Mouse (Mus musculus) liver, adult 2 months (tissue): Measurements from ENCODE around the gene Cdkn1b.

Experiments used
- CTCF ChIP-seq: fragments of 200-500 bp; IDR thresholded peaks from 2 replicates; pipeline ENCODE4 v1.5.1; 2011; ENCODE audit warnings: low read depth, low read length, control low read depth
- POLR2A ChIP-seq: fragments of 200-500 bp; IDR thresholded peaks from 2 replicates; pipeline ENCODE4 v1.6.1; 2011; ENCODE audit warnings: low read length, control low read depth; ENCODE audit not compliant: insufficient read depth; ENCODE audit errors: extremely low read depth

DNA sequence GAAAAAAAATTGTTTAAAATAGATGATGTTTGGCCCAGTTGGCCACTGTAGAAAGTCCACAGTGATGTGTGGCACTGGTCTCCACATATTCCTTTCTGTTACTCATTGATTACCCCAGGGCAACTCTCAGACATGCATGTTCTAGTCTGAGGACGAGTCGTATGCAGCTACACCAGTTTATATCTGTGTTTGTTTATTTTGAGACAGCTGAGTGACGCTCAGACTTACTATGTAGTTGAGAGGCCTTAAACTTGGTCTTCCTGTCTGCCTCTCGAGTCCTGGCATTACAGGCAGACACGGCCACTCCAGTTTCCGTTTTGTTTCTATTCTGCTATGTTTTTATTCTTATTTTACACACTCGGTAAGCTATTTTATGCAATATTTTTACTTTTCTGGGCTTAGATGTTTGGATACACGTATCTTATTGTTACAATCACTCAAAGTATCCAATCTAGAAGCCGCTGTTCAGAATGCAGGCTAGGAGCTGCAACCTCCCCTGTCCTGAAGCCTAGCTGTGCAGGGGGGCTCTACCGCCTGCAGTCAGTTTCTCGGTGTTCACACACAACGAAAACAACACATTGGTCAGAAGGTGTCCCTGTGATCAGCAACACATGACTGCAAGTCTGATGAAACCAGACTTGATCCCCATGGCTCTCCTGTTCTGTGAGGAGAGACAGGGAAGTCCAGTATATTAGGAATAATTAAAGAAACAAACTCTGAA, 12.4 kb downstream of the Cdkn1b start:
- TF ChIP-seq POLR2A (no peak), CTCF (no peak)
